Mouse (Mus musculus) hindbrain, postnatal 0 days (tissue): ENCODE measurements around the gene Tiparp. TPM values are rescaled to one million over a fixed set of nuclear protein-coding genes. Genes with fewer than 3 reads are reported as not detected.
A peak's percentile ranks its signal among the peaks of the same experiment; 100 is the strongest.

Experiments
- ATAC-seq: fragments of 200-750 bp; cut with Nextera tagmentation; 2 replicates; pipeline ENCODE4 v1.8.0; 2017; ENCODE audit warnings: mild to moderate bottlenecking, moderate TSS enrichment, moderate library complexity
- DNase-seq: peaks from one replicate; pipeline ENCODE4 v3.0.0-alpha.2; 2015; ENCODE audit warnings: low spot score
- H3K27ac ChIP-seq: fragments of 300-500 bp; sonication (generic); 2 replicates; pipeline ENCODE4 v1.5.1; 2014; ENCODE audit warnings: mild to moderate bottlenecking
- H3K27me3 ChIP-seq: fragments of 300-500 bp; sonication (generic); 2 replicates; pipeline ENCODE4 v1.6.1; 2014; ENCODE audit warnings: low read length, mixed read lengths; ENCODE audit not compliant: insufficient read depth
- H3K36me3 ChIP-seq: fragments of 300-500 bp; sonication (generic); 2 replicates; pipeline ENCODE4 v1.6.1; 2014; ENCODE audit warnings: low read length, mixed read lengths; ENCODE audit not compliant: insufficient read depth
- H3K4me1 ChIP-seq: fragments of 300-500 bp; sonication (generic); 2 replicates; pipeline ENCODE4 v1.6.1; 2014; ENCODE audit warnings: antibody characterized with exemption, low read length, mixed read lengths; ENCODE audit not compliant: insufficient read depth
- H3K4me2 ChIP-seq: fragments of 300-500 bp; sonication (generic); 2 replicates; pipeline ENCODE4 v1.6.1; 2014; ENCODE audit warnings: low read depth, mild to moderate bottlenecking, low read length, moderate library complexity, mixed read lengths
- H3K4me3 ChIP-seq: fragments of 300-500 bp; sonication (generic); 2 replicates; pipeline ENCODE4 v1.5.1; 2014; ENCODE audit warnings: low read length
- H3K9ac ChIP-seq: fragments of 300-500 bp; sonication (generic); replicated peaks from 2 replicates; pipeline ENCODE4 v1.6.1; 2014; ENCODE audit warnings: mild to moderate bottlenecking, low read length, moderate library complexity, mixed read lengths
- H3K9me3 ChIP-seq: fragments of 300-500 bp; sonication (generic); 2 replicates; pipeline ENCODE4 v1.6.1; 2016; ENCODE audit warnings: low read length, mixed read lengths
- CTCF ChIP-seq: IDR thresholded peaks from 2 replicates; pipeline ENCODE4 v1.5.1; 2016; ENCODE audit warnings: antibody characterized with exemption, control low read depth, low read depth
- WGBS: fragments of 180-500 bp; shearing (Covaris S2); extraction: QIAGEN DNeasy Blood & Tissue Kit; methylation state at CpG from one replicate; pipeline ENCODE4 v1.1.7; 2014; 5-methylcytosine and 5-hydroxymethylcytosine counted together
- polyA plus RNA-seq: library from polyadenylated mRNA; unstranded; fragments of >200 nt; fragmentation: Nextera tagmentation; extraction: Ambion mirVana; gene quantifications from 2 replicates; pipeline ENCODE4 v1.2.1, GENCODE M21; 2015
- total RNA-seq: library from RNA; depleted of rRNA; stranded (reverse); fragments of >200 nt; gene quantifications from 2 replicates; pipeline ENCODE4 v1.2.3, GENCODE M21; 2014

Gene Tiparp
- total and polyA plus RNA-seq, 2 experiments from 2014 or later, result 22.0 to 23.7 TPM

DNA sequence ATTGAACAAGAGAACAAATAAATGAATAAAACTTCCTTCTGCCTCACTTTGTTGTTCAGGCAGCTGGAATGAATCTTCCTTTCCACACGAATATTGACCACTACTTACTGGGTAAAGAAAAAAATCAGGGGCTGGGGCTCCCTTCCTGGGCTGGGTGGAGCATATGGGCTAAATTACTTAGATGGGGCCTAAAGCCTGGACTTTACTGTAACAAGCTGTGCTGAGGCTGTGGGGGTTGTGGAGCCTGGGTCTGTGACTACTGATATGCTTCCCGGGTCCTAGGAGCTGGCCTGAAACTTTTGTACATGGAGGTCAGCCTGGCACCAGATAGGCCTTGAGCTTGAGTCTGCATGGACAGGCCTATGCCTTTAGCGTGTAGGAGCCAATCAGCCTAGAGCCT lies 60.2 kb downstream of the Tiparp start:
- no peaks in the 10 kb centered on the region for H3K36me3 ChIP-seq
- ATAC-seq (no peak), DNase-seq (no peak)
- H3K4me1 ChIP-seq, result peaks cover 8% of the 10 kb centered on the region; the same call in 1 of the 2 replicates
- no peak overlapping the region for H3K4me3 ChIP-seq
- no peak for TF ChIP-seq CTCF
- no peak overlapping the region for H3K4me2 ChIP-seq
- H3K27me3 ChIP-seq, result no peaks in the 10 kb centered on the region
- H3K27ac ChIP-seq, result no peak overlapping the region
- no peaks in the 10 kb centered on the region for H3K9me3 ChIP-seq
- no peak overlapping the region for H3K9ac ChIP-seq
- 84% methylated on average over 3 of the region's 3 CpGs for WGBS

DNA sequence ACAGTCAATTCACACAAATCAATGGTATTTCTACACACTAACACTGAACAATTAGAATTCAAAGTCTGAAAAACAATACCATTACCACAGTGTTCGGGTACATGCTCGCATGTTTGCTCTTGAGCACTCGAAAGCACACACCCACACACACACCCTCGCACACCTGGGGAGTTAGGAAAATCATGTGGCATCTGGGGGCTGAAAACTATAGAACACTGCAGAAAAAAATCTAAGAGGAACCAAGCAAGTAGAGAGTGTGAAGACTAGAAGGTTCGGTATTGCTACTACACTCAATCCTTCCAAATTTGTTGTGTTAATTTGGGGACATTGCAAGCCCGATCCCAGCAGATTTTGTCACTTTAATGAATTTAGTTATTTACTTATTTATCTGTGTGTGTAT lies 64.6 kb downstream of the Tiparp start:
- no peak for ATAC-seq
- Histone ChIP-seq H3K4me1 (no peaks in the 10 kb centered on the region), H3K9ac (no peak overlapping the region), H3K27ac (no peak overlapping the region), H3K36me3 (no peaks in the 10 kb centered on the region), H3K4me3 (no peak overlapping the region), H3K27me3 (no peaks in the 10 kb centered on the region), H3K4me2 (no peak overlapping the region), H3K9me3 (no peaks in the 10 kb centered on the region)
- 94% methylated on average over 6 of the region's 6 CpGs for WGBS
- TF ChIP-seq CTCF, result no peak
- DNase-seq, result no peak

DNA sequence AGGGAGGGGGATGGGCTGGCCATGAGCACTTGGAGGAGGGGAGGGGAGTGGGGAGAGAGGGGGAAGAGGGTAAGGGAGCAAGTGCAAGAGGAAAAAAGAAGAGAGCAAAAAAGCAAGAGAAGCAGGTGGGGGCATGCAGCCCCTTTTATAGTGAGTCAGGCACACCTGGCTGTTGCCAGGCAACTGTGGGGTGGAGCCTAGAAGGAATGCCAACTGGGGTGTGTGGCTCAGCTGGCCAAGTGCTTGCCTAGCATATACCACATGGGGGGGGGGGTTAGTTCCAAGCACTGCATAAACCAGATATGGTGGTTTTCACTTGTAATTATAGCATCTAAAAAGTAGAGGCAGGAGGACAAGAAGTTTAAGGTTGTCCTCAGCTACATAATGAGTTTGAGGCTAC lies 66.3 kb downstream of the Tiparp start:
- H3K27ac ChIP-seq, result no peak overlapping the region
- H3K9ac ChIP-seq, result no peak overlapping the region
- DNase-seq, result no peak
- no peaks in the 10 kb centered on the region for H3K9me3 ChIP-seq
- no peaks in the 10 kb centered on the region for H3K27me3 ChIP-seq
- no peak for TF ChIP-seq CTCF
- no peak for ATAC-seq
- no peaks in the 10 kb centered on the region for H3K4me1 ChIP-seq
- no peak overlapping the region for H3K4me3 ChIP-seq
- no peak overlapping the region for H3K4me2 ChIP-seq
- H3K36me3 ChIP-seq, result no peaks in the 10 kb centered on the region

DNA sequence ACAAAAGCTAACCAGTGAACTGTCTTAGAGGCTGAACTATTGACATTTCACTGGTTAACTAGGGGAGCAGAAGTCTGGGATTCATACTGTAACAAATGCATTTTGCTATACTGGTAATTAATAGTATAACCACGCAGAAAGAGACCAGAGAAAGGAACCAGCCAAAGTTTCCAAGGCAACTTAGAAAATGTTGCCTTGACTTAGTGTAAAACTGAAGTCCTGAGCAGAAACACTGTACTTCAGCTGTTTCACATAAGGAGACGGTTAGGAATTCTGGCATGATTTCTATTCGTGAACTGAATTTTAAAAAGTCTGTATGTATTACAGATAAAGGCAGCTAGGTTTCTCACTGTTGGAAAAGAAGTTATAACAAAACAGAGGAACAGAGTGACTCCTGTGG lies 67.0 kb downstream of the Tiparp start:
- Histone ChIP-seq H3K4me1 (no peaks in the 10 kb centered on the region), H3K4me3 (no peak overlapping the region), H3K9me3 (no peaks in the 10 kb centered on the region), H3K27ac (peak overlapping the region; percentile 32; the same call in 1 of the 2 replicates), H3K36me3 (no peaks in the 10 kb centered on the region), H3K4me2 (no peak overlapping the region), H3K27me3 (no peaks in the 10 kb centered on the region), H3K9ac (no peak overlapping the region)
- WGBS, result 48% methylated on average over 3 of the region's 3 CpGs
- DNase-seq, result peak; percentile 56
- ATAC-seq, result peak; percentile 74
- no peak for TF ChIP-seq CTCF

DNA sequence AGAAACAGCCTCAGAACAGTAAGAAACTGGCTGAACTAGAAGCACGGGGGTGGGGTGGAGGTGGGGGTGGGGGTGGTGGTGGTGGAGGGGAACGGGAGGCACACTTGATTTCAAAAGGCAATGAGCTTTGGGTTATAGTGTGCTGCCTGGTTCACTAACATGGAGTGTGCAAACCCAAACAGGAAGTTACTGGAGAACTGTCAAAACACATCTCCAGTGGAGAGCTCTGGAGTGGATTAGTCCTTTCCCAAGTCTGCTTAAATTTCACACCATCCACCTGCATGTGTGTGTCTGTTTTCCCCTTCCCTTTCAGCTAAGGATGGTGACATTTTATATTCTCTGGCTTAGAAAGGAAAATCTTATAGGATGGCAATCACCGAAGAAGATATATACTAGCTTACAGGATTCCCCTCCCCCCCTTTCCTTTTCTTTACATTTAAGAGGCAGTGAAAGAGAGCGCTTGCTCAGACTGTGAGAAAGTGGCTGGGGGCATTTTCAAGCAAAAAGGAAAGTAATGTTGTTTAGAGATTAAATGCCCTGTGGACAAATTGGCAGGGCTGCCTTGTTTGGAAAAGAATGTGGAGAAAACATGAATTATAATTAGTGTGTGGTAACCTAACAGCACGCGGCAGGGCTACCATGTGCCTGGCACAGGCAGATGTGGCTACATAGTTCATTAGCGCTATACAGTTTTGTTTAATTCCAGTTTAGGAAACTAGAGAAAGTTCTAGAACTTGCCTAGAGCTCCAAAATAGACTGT lies 70.0 kb downstream of the Tiparp start:
- H3K4me3 ChIP-seq, result no peak overlapping the region
- no peaks in the 10 kb centered on the region for H3K4me1 ChIP-seq
- TF ChIP-seq CTCF, result no peak
- no peak overlapping the region for H3K4me2 ChIP-seq
- no peak overlapping the region for H3K27ac ChIP-seq
- H3K36me3 ChIP-seq, result no peaks in the 10 kb centered on the region
- ATAC-seq (no peak), DNase-seq (no peak)
- H3K9ac ChIP-seq, result no peak overlapping the region
- WGBS, result 55% methylated on average over 7 of the region's 7 CpGs
- H3K27me3 ChIP-seq, result no peaks in the 10 kb centered on the region
- no peaks in the 10 kb centered on the region for H3K9me3 ChIP-seq

DNA sequence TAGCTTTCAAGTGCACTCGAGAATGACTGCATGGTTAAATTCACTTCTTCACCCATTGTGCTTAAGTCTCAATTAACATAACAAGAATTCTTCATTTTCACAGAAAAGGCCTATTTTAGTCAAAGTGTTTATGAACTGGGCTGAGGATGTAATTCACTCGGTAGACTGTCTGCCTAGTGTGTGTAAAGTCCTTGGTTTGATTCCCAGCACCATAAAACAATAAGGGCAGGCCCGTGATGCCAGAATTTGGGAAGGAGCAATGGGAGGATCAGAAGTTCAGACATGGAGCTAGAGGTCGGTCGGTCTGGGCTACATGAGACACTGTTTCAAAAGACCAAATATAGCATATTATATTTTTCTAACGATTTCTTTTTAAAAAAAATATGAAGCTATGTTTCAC lies 70.9 kb downstream of the Tiparp start:
- H3K36me3 ChIP-seq, result no peaks in the 10 kb centered on the region
- DNase-seq (no peak), ATAC-seq (no peak)
- no peak overlapping the region for H3K9ac ChIP-seq
- H3K27ac ChIP-seq, result no peak overlapping the region
- H3K27me3 ChIP-seq, result no peaks in the 10 kb centered on the region
- WGBS, result 88% methylated on average over 6 of the region's 6 CpGs
- H3K9me3 ChIP-seq, result no peaks in the 10 kb centered on the region
- no peak for TF ChIP-seq CTCF
- no peak overlapping the region for H3K4me2 ChIP-seq
- H3K4me3 ChIP-seq, result no peak overlapping the region
- H3K4me1 ChIP-seq, result no peaks in the 10 kb centered on the region

DNA sequence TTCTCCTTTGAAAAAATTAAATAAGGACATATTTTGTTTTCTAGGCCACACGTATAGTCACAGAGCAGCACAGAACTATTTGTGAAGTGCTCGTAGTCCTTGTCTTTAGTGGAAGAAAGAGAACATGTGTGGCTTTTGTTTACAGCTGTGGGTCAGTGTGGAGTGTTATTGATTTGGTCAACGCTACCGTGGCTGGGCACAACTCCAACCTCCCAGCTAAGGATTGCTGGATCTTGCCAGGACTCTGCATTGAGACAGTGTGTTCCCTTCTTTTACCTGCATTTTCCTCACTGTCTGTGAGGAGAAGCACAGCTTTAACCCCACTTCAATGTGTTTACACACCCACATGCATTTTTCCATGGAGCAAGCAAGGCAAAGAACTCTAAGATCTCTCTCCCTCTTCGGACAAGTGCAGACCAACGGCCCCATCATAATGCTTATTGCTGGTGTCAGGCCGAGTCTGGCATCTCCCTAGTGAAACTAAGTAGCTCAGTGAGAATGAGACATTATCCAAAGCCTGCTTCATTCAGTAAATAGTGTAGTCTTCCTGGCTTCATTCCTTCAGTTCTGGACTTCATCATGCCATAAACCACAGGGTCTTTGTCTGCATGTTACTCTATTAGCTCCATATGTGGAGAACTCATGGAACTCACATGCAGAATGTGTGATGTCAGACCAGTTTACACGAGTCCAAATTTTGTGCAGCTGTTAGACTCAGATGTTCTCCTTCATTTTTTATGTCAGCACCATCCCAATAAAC lies 73.3 kb downstream of the Tiparp start:
- DNase-seq (no peak), ATAC-seq (no peak)
- Histone ChIP-seq H3K27me3 (no peaks in the 10 kb centered on the region), H3K9me3 (no peaks in the 10 kb centered on the region), H3K4me3 (no peak overlapping the region), H3K27ac (no peak overlapping the region), H3K9ac (no peak overlapping the region), H3K4me1 (no peaks in the 10 kb centered on the region), H3K4me2 (no peak overlapping the region), H3K36me3 (no peaks in the 10 kb centered on the region)
- no peak for TF ChIP-seq CTCF
- WGBS, result 65% methylated on average over 8 of the region's 8 CpGs
